Mouse (Mus musculus): ENCODE measurements at regions not wholly inside any gene's neighbourhood (a gene's known extent, or its start where the extent isn't known, plus 50 kb on each side); places are given as distances from the start of the nearest gene placed in this dataset.

- TF ChIP-seq POLR2A (IDR thresholded peaks at IDR 0.05; ENCODE audit: insufficient read depth, low read depth, low read length) (no peak), CTCF (IDR thresholded peaks at IDR 0.05; ENCODE audit: insufficient read depth, low read depth, low read length) (no peak)
Observed at GRCm38 (mm10) chr14:31957211-31957638, 71.6 kb upstream of the Galnt15 start.
